Mouse (Mus musculus): ENCODE results near the gene Mdga1. TPM values are rescaled to one million over a fixed set of nuclear protein-coding genes. Genes with fewer than 3 reads are reported as not detected.

The Mdga1 gene
- polyA plus RNA-seq, 1 experiment from 2014 or later, result 1.6 TPM

Other genes with a start within 250 kb of the Mdga1 start
- 39.7 and 40.2 TPM in 2 replicates for gene Zfand3, start 34.6 kb upstream of the Mdga1 start, polyA plus RNA-seq (2015; fragmentation: Nextera tagmentation; extraction: Ambion mirVana)